Mouse (Mus musculus): ENCODE data around the gene Dnajb11.

DNA sequence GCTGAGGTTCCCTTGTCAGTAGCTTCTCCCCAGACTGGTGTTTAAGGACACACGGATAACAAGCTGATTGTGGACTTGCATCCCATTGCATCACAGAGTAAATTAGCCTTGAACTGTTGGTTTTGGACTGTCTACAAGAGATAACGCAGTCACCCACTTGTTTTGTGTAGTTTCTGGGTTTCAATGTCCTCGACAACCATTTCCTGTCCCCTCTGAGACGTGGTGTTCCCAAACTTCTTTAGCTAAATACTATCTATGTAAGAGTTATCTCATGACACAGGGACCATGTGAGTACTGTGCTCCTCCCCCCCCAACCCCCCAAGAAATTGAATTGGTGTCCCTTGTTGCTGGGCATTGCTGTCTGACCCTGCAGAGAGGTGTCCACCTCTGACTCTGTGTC is 23.8 kb downstream of the Dnajb11 start:
- no peak for TF ChIP-seq POLR2A (IDR thresholded peaks at IDR 0.05; ENCODE audit: control insufficient read depth, extremely low read depth, insufficient read depth, low read length, poor library complexity)
- TF ChIP-seq CTCF (IDR thresholded peaks at IDR 0.05; ENCODE audit: borderline replicate concordance, control insufficient read depth, extremely low read depth, insufficient read depth, low read length, poor library complexity), result no peak

All from thymus, adult 2 months (tissue).